Mouse (Mus musculus): ENCODE data around the gene Rbmxl1.

GRCm38 (mm10) chr8:78549971-78550751 is 41.5 kb upstream of the Rbmxl1 start:
- TF ChIP-seq POLR2A (IDR thresholded peaks at IDR 0.05; ENCODE audit: control insufficient read depth, low read depth, low read length) (no peak), CTCF (IDR thresholded peaks at IDR 0.05; ENCODE audit: control insufficient read depth, insufficient read depth, insufficient replicate concordance, low read depth, low read length) (no peak)
